Mouse (Mus musculus) bone marrow macrophage, adult 2 months (primary cell): ENCODE results near the gene Krt27.

Experiments used
- CTCF ChIP-seq: IDR thresholded peaks from 2 replicates; pipeline ENCODE4 v1.5.1; 2012; ENCODE audit warnings: low read depth, mild to moderate bottlenecking, low read length, moderate library complexity
- POLR2A ChIP-seq: IDR thresholded peaks from 2 replicates; pipeline ENCODE4 v1.6.1; 2012; ENCODE audit warnings: mild to moderate bottlenecking, low read depth, low read length, borderline replicate concordance

DNA sequence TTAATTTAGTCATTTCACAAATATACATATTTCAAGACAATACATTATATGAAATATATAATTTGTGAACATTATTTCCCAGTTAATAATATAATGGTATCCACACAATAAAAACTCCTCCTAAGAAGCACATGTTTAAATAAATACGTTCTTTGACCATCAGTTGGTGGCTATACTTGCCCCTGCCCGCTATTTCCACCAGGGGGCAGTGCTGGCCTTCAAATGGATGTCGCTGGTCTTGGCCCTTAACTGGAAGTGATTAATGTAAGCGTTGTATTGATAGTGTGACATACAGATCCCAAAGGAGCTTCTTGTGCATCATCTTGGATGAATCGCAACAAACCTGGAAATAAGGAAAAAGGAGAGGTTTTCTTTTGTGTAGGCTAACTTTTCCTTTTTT, 28.7 kb upstream of the Krt27 start:
- TF ChIP-seq CTCF, result peak; percentile 94
- TF ChIP-seq POLR2A, result no peak
